Mouse (Mus musculus) effector memory CD4-positive, alpha-beta T cell, adult 7 months (primary cell): ENCODE data around the gene Gm20489. TPM values are rescaled to one million over a fixed set of nuclear protein-coding genes. Genes with fewer than 3 reads are reported as not detected.

Experiments
- polyA plus RNA-seq: library from polyadenylated mRNA; unstranded; fragments of 100-300 nt; shearing (Covaris generic); gene quantifications from one replicate; pipeline ENCODE4 v1.2.1, GENCODE M21; 2017

Gm20489 gene
- polyA plus RNA-seq: not detected

DNA sequence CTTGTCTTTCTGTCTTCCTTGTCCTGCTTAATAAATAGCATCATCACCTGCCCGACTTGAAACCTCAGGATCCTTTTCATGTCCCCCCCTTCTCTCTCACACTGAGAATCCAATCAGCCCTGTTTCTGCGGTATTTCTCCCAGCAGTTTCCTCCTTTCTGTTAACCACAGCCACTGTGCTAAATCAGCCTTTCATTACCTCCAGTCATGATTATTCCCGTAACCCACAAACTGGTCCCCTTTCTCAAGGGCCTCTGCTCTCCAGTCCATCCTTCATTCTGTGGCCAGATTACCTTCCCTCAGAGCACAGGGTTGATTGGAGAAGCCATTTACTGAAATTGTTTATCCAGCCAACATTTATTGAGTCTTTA is at the start of gene Gm20489:
Gm20489 (minus strand) TSS at position 269 of the 370 bp plus-strand sequence.

GRCm38 (mm10) chrX:101299055-101299454 is 30.2 kb upstream of the Gm20489 start, which contains the start of gene Nlgn3:
Nlgn3 (plus strand) TSS chrX:101299168.

GRCm38 (mm10) chrX:101273875-101274738 is 5.3 kb upstream of the Gm20489 start, which contains the start of gene Med12:
Med12 (plus strand) TSS chrX:101274030.

DNA sequence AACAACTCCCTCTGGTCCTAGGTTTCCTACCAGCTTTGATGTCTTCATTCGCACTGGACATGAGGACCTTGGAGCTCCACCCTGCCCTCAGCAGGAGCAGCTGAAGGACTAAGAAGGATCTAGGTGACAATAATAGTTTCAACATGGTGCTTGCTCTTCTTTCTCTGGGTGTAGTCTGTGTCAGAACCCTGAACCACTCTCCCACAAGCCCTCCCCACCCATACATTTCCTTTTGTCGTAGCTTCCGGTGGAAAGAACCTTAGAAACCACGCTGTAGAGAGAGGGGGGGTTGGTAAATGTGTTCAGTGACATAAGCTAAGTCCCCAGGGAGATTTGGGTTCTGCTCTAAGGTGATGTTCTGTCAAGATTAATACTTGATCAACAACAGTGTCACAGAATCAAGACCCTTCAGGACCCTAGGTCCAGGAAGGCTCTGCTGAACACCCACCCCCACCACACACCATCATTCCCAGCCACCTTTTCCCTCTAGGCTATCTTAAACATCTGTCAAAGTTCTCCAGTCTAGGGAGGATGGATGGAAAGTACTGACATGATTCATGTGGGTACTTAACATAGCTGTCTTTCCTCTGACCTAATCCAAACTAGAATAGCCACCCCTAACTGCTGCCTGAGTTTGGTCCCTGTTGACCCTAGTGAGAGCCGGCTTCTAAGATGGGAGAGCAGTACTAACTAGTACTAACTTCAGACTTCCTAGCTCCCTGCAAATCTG is 633 bp downstream of the Gm20489 start, which contains the start of gene Il2rg:
Il2rg (minus strand) TSS at position 231 of the 730 bp plus-strand sequence.

GRCm38 (mm10) chrX:101263892-101264291 is 4.9 kb downstream of the Gm20489 start, which contains the start of gene Gm614:
Gm614 (minus strand) TSS chrX:101263992.

GRCm38 (mm10) chrX:101253952-101254729 is 14.7 kb downstream of the Gm20489 start, which contains the start of gene Foxo4:
Foxo4 (plus strand) TSS chrX:101254528.

GRCm38 (mm10) chrX:101221834-101222795 is 46.7 kb downstream of the Gm20489 start, which contains the start of gene Snx12:
Snx12 (minus strand) TSS chrX:101222563.

Other genes starting within 250 kb of the Gm20489 start
- gene Tex11, start 209.4 kb downstream of the Gm20489 start, polyA plus RNA-seq: not detected
- 1.0 TPM for gene Slc7a3, start 183.0 kb downstream of the Gm20489 start, polyA plus RNA-seq
- gene Snx12, start 46.5 kb downstream of the Gm20489 start, polyA plus RNA-seq: 51.6 TPM
- gene Foxo4, start 14.5 kb downstream of the Gm20489 start, polyA plus RNA-seq: 1.6 TPM
- 3.7 TPM for gene Gm614, start 5.0 kb downstream of the Gm20489 start, polyA plus RNA-seq
- gene Il2rg, start 768 bp downstream of the Gm20489 start, polyA plus RNA-seq: 1,832 TPM
- 66.4 TPM for gene Med12, start 5.0 kb upstream of the Gm20489 start, polyA plus RNA-seq
- gene Nlgn3, start 30.1 kb upstream of the Gm20489 start, polyA plus RNA-seq: not detected
- not detected for gene Gjb1, start 107.4 kb upstream of the Gm20489 start, polyA plus RNA-seq
- gene Zmym3, start 151.8 kb upstream of the Gm20489 start, polyA plus RNA-seq: 10.3 TPM
- gene Nono, start 160.3 kb upstream of the Gm20489 start, polyA plus RNA-seq: 227 TPM
- not detected for gene Itgb1bp2, start 180.1 kb upstream of the Gm20489 start, polyA plus RNA-seq